Mouse (Mus musculus): ENCODE data around the gene Kcnh8. TPM values are rescaled to one million over a fixed set of nuclear protein-coding genes. Genes with fewer than 3 reads are reported as not detected.
A peak's percentile ranks its signal among the peaks of the same experiment; 100 is the strongest.

Kcnh8 gene
- polyA plus RNA-seq, 1 experiment = 4.1 TPM

- Histone ChIP-seq H3K36me3 (ENCODE audit: control insufficient read depth, insufficient read depth, low read length) (no peaks in the 10 kb centered on the region), H3K4me3 (ENCODE audit: control insufficient read depth, low read depth, low read length) (no peak overlapping the region), H3K27me3 (ENCODE audit: control insufficient read depth, insufficient read depth, low read length) (no peaks in the 10 kb centered on the region), H3K27ac (ENCODE audit: control insufficient read depth, insufficient read depth, low read depth, low read length) (no peak overlapping the region), H3K4me1 (ENCODE audit: control insufficient read depth, insufficient read depth, low read length) (peaks cover 8% of the 10 kb centered on the region)
- TF ChIP-seq CTCF (IDR thresholded peaks at IDR 0.05; ENCODE audit: control insufficient read depth, insufficient read depth, insufficient replicate concordance, low read depth, low read length) (no peak), POLR2A (IDR thresholded peaks at IDR 0.05; ENCODE audit: control insufficient read depth, low read depth, low read length) (no peak)
Observed at GRCm38 (mm10) chr17:52599141-52599540, 3.4 kb upstream of the Kcnh8 start.

GRCm38 (mm10) chr17:52600882-52601371 is 1.6 kb upstream of the Kcnh8 start:
- H3K27ac ChIP-seq (ENCODE audit: control insufficient read depth, insufficient read depth, low read depth, low read length) = no peak overlapping the region

DNA sequence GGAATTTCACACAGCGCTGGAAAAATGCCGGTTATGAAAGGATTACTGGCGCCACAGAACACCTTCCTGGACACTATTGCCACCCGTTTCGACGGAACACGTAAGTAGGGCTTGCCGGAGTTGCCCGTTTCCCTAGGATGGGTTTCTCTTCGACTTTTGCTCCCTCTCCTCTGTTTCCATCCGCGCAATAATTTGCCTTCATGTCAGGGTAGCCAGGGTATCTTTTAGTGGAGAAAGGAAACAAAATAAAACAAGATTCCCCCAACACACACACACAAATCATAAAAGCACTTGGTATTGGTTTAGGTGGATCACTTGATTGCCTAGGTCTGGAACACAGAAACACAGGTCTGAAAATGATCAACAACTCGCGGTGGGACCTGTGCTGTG is 267 bp downstream of the Kcnh8 start:
- H3K27me3 ChIP-seq (ENCODE audit: control insufficient read depth, insufficient read depth, low read length) = no peaks in the 10 kb centered on the region
- no peak overlapping the region for H3K4me3 ChIP-seq (ENCODE audit: control insufficient read depth, low read depth, low read length)
- H3K27ac ChIP-seq (ENCODE audit: control insufficient read depth, insufficient read depth, low read depth, low read length) = no peak overlapping the region
- no peaks in the 10 kb centered on the region for H3K36me3 ChIP-seq (ENCODE audit: control insufficient read depth, insufficient read depth, low read length)
- TF ChIP-seq CTCF (IDR thresholded peaks at IDR 0.05; ENCODE audit: control insufficient read depth, insufficient read depth, insufficient replicate concordance, low read depth, low read length) = no peak
- TF ChIP-seq POLR2A (IDR thresholded peaks at IDR 0.05; ENCODE audit: control insufficient read depth, low read depth, low read length) = no peak
- peaks cover 8% of the 10 kb centered on the region for H3K4me1 ChIP-seq (ENCODE audit: control insufficient read depth, insufficient read depth, low read length)

More at GRCm38 (mm10) chr17:52600882-52601371, 1.6 kb upstream of the Kcnh8 start:
- TF ChIP-seq POLR2A (IDR thresholded peaks at IDR 0.05; ENCODE audit: control insufficient read depth, low read depth, low read length) = no peak
- no peak for TF ChIP-seq CTCF (IDR thresholded peaks at IDR 0.05; ENCODE audit: control insufficient read depth, insufficient read depth, insufficient replicate concordance, low read depth, low read length)
- no peaks in the 10 kb centered on the region for H3K36me3 ChIP-seq (ENCODE audit: control insufficient read depth, insufficient read depth, low read length)
- peaks cover 8% of the 10 kb centered on the region for H3K4me1 ChIP-seq (ENCODE audit: control insufficient read depth, insufficient read depth, low read length)
- H3K4me3 ChIP-seq (ENCODE audit: control insufficient read depth, low read depth, low read length) = peak overlapping the region; percentile 28
- no peaks in the 10 kb centered on the region for H3K27me3 ChIP-seq (ENCODE audit: control insufficient read depth, insufficient read depth, low read length)

GRCm38 (mm10) chr17:52603411-52603810 is 902 bp downstream of the Kcnh8 start:
- H3K4me3 ChIP-seq (ENCODE audit: control insufficient read depth, low read depth, low read length) = no peak overlapping the region
- no peak overlapping the region for H3K27ac ChIP-seq (ENCODE audit: control insufficient read depth, insufficient read depth, low read depth, low read length)
- TF ChIP-seq CTCF (IDR thresholded peaks at IDR 0.05; ENCODE audit: control insufficient read depth, insufficient read depth, insufficient replicate concordance, low read depth, low read length) = no peak
- no peak for TF ChIP-seq POLR2A (IDR thresholded peaks at IDR 0.05; ENCODE audit: control insufficient read depth, low read depth, low read length)
- no peaks in the 10 kb centered on the region for H3K27me3 ChIP-seq (ENCODE audit: control insufficient read depth, insufficient read depth, low read length)
- no peaks in the 10 kb centered on the region for H3K36me3 ChIP-seq (ENCODE audit: control insufficient read depth, insufficient read depth, low read length)
- peaks cover 8% of the 10 kb centered on the region for H3K4me1 ChIP-seq (ENCODE audit: control insufficient read depth, insufficient read depth, low read length)

- Histone ChIP-seq H3K4me1 (ENCODE audit: control insufficient read depth, insufficient read depth, low read length) (no peaks in the 10 kb centered on the region), H3K36me3 (ENCODE audit: control insufficient read depth, insufficient read depth, low read length) (no peaks in the 10 kb centered on the region), H3K4me3 (ENCODE audit: control insufficient read depth, low read depth, low read length) (no peak overlapping the region), H3K27me3 (ENCODE audit: control insufficient read depth, insufficient read depth, low read length) (no peaks in the 10 kb centered on the region), H3K27ac (ENCODE audit: control insufficient read depth, insufficient read depth, low read depth, low read length) (no peak overlapping the region)
- TF ChIP-seq CTCF (IDR thresholded peaks at IDR 0.05; ENCODE audit: control insufficient read depth, insufficient read depth, insufficient replicate concordance, low read depth, low read length) (no peak), POLR2A (IDR thresholded peaks at IDR 0.05; ENCODE audit: control insufficient read depth, low read depth, low read length) (no peak)
Observed at GRCm38 (mm10) chr17:52611382-52611781, 8.9 kb downstream of the Kcnh8 start.

DNA sequence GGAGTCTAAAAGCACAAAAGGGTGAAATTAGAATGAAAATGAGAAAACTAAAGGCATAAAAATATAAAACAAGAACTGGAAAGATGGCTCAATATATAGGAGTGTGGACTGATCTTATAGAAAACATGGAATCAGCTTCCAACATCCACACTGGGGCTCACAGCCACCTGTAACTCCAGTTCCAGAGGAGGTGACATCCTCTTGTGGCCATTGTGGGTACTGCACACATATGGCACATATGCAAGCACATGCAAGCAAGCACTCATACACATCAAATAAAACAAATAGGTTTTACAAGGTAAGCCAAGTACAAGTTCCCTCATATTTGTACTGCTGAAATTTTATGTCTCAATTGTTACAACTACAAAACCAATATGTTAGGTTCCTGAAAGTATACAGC is 46.7 kb downstream of the Kcnh8 start:
- Histone ChIP-seq H3K36me3 (ENCODE audit: control insufficient read depth, insufficient read depth, low read length) (no peaks in the 10 kb centered on the region), H3K27ac (ENCODE audit: control insufficient read depth, insufficient read depth, low read depth, low read length) (no peak overlapping the region), H3K4me3 (ENCODE audit: control insufficient read depth, low read depth, low read length) (no peak overlapping the region), H3K27me3 (ENCODE audit: control insufficient read depth, insufficient read depth, low read length) (no peaks in the 10 kb centered on the region), H3K4me1 (ENCODE audit: control insufficient read depth, insufficient read depth, low read length) (no peaks in the 10 kb centered on the region)
- TF ChIP-seq CTCF (IDR thresholded peaks at IDR 0.05; ENCODE audit: control insufficient read depth, insufficient read depth, insufficient replicate concordance, low read depth, low read length) = peak; percentile 55; the same call in 1 of the 2 replicates
- TF ChIP-seq POLR2A (IDR thresholded peaks at IDR 0.05; ENCODE audit: control insufficient read depth, low read depth, low read length) = no peak

GRCm38 (mm10) chr17:52691988-52692387 is 89.5 kb downstream of the Kcnh8 start:
- no peaks in the 10 kb centered on the region for H3K27me3 ChIP-seq (ENCODE audit: control insufficient read depth, insufficient read depth, low read length)
- TF ChIP-seq POLR2A (IDR thresholded peaks at IDR 0.05; ENCODE audit: control insufficient read depth, low read depth, low read length) = no peak
- TF ChIP-seq CTCF (IDR thresholded peaks at IDR 0.05; ENCODE audit: control insufficient read depth, insufficient read depth, insufficient replicate concordance, low read depth, low read length) = no peak
- no peak overlapping the region for H3K4me3 ChIP-seq (ENCODE audit: control insufficient read depth, low read depth, low read length)
- H3K36me3 ChIP-seq (ENCODE audit: control insufficient read depth, insufficient read depth, low read length) = no peaks in the 10 kb centered on the region
- H3K4me1 ChIP-seq (ENCODE audit: control insufficient read depth, insufficient read depth, low read length) = no peaks in the 10 kb centered on the region
- no peak overlapping the region for H3K27ac ChIP-seq (ENCODE audit: control insufficient read depth, insufficient read depth, low read depth, low read length)

- Histone ChIP-seq H3K27me3 (ENCODE audit: control insufficient read depth, insufficient read depth, low read length) (no peaks in the 10 kb centered on the region), H3K36me3 (ENCODE audit: control insufficient read depth, insufficient read depth, low read length) (no peaks in the 10 kb centered on the region), H3K27ac (ENCODE audit: control insufficient read depth, insufficient read depth, low read depth, low read length) (no peak overlapping the region), H3K4me1 (ENCODE audit: control insufficient read depth, insufficient read depth, low read length) (no peaks in the 10 kb centered on the region), H3K4me3 (ENCODE audit: control insufficient read depth, low read depth, low read length) (no peak overlapping the region)
- TF ChIP-seq POLR2A (IDR thresholded peaks at IDR 0.05; ENCODE audit: control insufficient read depth, low read depth, low read length) = no peak
- no peak for TF ChIP-seq CTCF (IDR thresholded peaks at IDR 0.05; ENCODE audit: control insufficient read depth, insufficient read depth, insufficient replicate concordance, low read depth, low read length)
Observed at GRCm38 (mm10) chr17:52701944-52702343, 99.4 kb downstream of the Kcnh8 start.

All from testis, adult 2 months (tissue).